Mouse (Mus musculus) forebrain, postnatal 0 days (tissue): ENCODE results near the gene Hvcn1. TPM values are rescaled to one million over a fixed set of nuclear protein-coding genes. Genes with fewer than 3 reads are reported as not detected.
"Not testable (repeated sequence)": the region's sequence is repeated elsewhere in the genome, so short reads cannot be mapped to it uniquely, and the experiment has no call there.

Source experiments
- ATAC-seq: fragments of 200-750 bp; cut with Nextera tagmentation; 2 replicates; pipeline ENCODE4 v1.8.0; 2017; ENCODE audit warnings: mild to moderate bottlenecking, moderate library complexity
- DNase-seq: peaks from one replicate; pipeline ENCODE4 v3.0.0-alpha.2; 2015
- H3K27ac ChIP-seq: fragments of 300-500 bp; sonication (generic); 2 replicates; pipeline ENCODE4 v1.5.1; 2014; ENCODE audit warnings: low read depth, mild to moderate bottlenecking, antibody characterized with exemption, low read length, moderate library complexity, mixed read lengths
- H3K27me3 ChIP-seq: fragments of 300-500 bp; sonication (generic); 2 replicates; pipeline ENCODE4 v1.6.1; 2014; ENCODE audit warnings: mild to moderate bottlenecking, low read length, mixed read lengths; ENCODE audit not compliant: insufficient read depth
- H3K36me3 ChIP-seq: fragments of 300-500 bp; sonication (generic); 2 replicates; pipeline ENCODE4 v1.6.1; 2014; ENCODE audit warnings: mild to moderate bottlenecking, moderate library complexity; ENCODE audit not compliant: insufficient read depth
- H3K4me1 ChIP-seq: fragments of 300-500 bp; sonication (generic); 2 replicates; pipeline ENCODE4 v1.6.1; 2014; ENCODE audit warnings: antibody characterized with exemption; ENCODE audit not compliant: insufficient read depth
- H3K4me2 ChIP-seq: fragments of 300-500 bp; sonication (generic); 2 replicates; pipeline ENCODE4 v1.6.1; 2014; ENCODE audit warnings: low read depth, mild to moderate bottlenecking, moderate library complexity
- H3K4me3 ChIP-seq: fragments of 300-500 bp; sonication (generic); 2 replicates; pipeline ENCODE4 v1.5.1; 2014; ENCODE audit warnings: low read depth, low read length, mixed read lengths
- H3K9ac ChIP-seq: fragments of 300-500 bp; sonication (generic); 2 replicates; pipeline ENCODE4 v1.6.1; 2014; ENCODE audit warnings: mild to moderate bottlenecking
- H3K9me3 ChIP-seq: fragments of 300-500 bp; sonication (generic); 2 replicates; pipeline ENCODE4 v1.6.1; 2016; ENCODE audit warnings: low read length
- CTCF ChIP-seq: sonication (generic); IDR thresholded peaks from 2 replicates; pipeline ENCODE4 v1.5.1; 2016; ENCODE audit warnings: antibody characterized with exemption, control low read depth, low read depth
- WGBS: fragments of 180-500 bp; shearing (Covaris S2); extraction: QIAGEN DNeasy Blood & Tissue Kit; methylation state at CpG from one replicate; pipeline ENCODE4 v1.1.7; 2014; 5-methylcytosine and 5-hydroxymethylcytosine counted together
- polyA plus RNA-seq: library from polyadenylated mRNA; unstranded; fragments of >200 nt; fragmentation: Nextera tagmentation; extraction: Ambion mirVana; gene quantifications from 2 replicates; pipeline ENCODE4 v1.2.1, GENCODE M21; 2015
- total RNA-seq: library from RNA; depleted of rRNA; stranded (reverse); fragments of >200 nt; gene quantifications from 2 replicates; pipeline ENCODE4 v1.2.3, GENCODE M21; 2014

Hvcn1 gene
- total and polyA plus RNA-seq, 2 experiments from 2014 or later = 1.2 to 3.0 TPM

DNA sequence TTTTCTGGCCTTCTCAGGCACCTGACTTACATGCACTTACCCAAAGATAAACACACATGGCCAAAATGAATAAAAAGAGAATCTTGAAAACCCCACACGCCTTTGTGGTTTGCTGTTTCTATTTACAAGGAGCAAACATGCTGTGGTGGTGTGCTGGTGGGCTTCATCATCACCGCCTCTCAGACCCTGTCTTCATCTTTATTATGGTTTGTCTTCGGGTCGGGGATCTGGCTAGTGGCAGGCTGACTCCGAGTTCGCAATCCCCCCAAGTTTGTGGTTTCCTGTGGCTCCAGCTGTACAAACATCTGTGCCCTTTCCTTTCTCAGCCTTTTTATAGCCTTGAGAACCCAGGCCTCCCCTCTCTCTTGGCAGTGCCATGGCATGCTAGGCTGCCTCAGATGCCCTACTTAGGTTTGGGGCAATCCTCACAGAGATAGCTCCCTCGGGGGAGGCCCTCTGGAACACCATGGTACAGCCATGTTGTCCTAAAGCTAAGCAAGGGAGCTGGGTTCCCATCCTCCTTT is 22.3 kb upstream of the Hvcn1 start:
- ATAC-seq (no peak), DNase-seq (no peak)
- no peaks in the 10 kb centered on the region for H3K4me1 ChIP-seq
- no peaks in the 10 kb centered on the region for H3K36me3 ChIP-seq
- H3K9me3 ChIP-seq = no peaks in the 10 kb centered on the region
- H3K27ac ChIP-seq = no peak overlapping the region
- H3K9ac ChIP-seq = no peak overlapping the region
- H3K4me3 ChIP-seq = no peak overlapping the region
- WGBS = 96% methylated on average over 7 of the region's 7 CpGs
- no peaks in the 10 kb centered on the region for H3K27me3 ChIP-seq
- no peak for TF ChIP-seq CTCF
- no peak overlapping the region for H3K4me2 ChIP-seq

DNA sequence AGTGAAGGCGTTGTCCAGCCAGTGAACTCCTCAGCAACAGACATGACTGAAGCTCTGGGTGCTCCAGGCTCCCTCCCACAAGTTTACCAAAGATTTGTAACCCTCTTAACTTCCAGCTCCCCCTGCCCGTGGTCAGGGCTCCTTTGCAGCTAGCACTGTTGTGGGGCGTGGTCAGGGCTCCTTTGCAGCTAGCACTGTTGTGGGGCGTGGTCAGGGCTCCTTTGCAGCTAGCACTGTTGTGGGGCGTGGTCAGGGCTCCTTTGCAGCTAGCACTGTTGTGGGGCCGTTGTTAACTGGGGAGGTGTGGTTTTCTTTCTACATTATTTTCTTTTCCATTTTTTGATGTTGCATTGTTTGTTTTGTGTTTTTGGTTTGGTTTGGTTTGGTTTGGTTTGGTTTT is 21.7 kb upstream of the Hvcn1 start:
- not testable (repeated sequence) for H3K4me1 ChIP-seq, H3K4me3 ChIP-seq, DNase-seq, H3K9me3 ChIP-seq, H3K27ac ChIP-seq, H3K4me2 ChIP-seq, H3K36me3 ChIP-seq, ATAC-seq, H3K9ac ChIP-seq, H3K27me3 ChIP-seq
- 90% methylated on average over 6 of the region's 6 CpGs for WGBS

DNA sequence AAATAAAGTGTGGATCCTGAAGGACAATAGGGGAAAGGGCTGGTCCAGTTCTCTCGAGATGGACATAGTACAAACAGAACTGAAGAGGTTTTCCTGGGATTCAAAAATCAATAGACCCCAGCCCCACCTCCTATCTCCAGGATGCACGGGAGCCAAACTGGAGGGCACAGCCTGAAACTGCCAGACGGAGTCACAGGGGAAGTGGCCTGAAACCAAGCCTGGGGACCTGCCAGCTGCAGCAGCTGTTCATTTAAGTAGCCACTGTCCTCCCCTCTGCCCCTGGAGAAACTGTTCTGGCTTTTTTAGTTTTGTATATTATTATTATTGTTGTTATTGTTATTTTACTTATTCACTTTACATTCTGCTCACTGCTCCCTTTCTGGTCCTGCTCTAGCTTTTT is 17.5 kb upstream of the Hvcn1 start:
- no peaks in the 10 kb centered on the region for H3K4me1 ChIP-seq
- TF ChIP-seq CTCF = no peak
- no peak overlapping the region for H3K27ac ChIP-seq
- H3K4me2 ChIP-seq = no peak overlapping the region
- H3K36me3 ChIP-seq = no peaks in the 10 kb centered on the region
- H3K27me3 ChIP-seq = no peaks in the 10 kb centered on the region
- H3K4me3 ChIP-seq = no peak overlapping the region
- H3K9ac ChIP-seq = no peak overlapping the region
- ATAC-seq (no peak), DNase-seq (no peak)
- no peaks in the 10 kb centered on the region for H3K9me3 ChIP-seq
- WGBS = 56% methylated on average over 3 of the region's 3 CpGs

DNA sequence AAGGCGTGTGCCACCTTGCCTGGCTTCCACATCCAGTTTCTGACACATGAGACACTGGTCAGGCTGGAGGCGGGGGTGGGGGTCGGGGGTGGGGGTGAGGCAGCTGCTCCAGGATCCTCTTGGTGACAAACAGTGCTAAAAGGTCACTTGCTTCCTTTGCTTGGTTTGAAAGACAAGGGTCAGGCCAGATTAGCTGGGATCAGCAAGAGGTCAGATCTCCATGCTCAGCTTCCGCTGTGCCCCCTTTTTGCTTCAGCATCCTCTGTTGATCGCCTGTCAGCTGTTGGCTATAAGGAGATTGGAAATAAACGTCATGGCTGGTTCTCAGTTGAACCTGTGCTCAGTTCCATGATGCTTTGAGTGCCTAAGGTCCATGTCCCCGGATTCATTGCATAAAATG is 16.1 kb upstream of the Hvcn1 start:
- Histone ChIP-seq H3K27me3 (no peaks in the 10 kb centered on the region), H3K4me1 (no peaks in the 10 kb centered on the region), H3K4me2 (no peak overlapping the region), H3K27ac (no peak overlapping the region), H3K9ac (no peak overlapping the region), H3K4me3 (no peak overlapping the region), H3K9me3 (no peaks in the 10 kb centered on the region), H3K36me3 (no peaks in the 10 kb centered on the region)
- no peak for TF ChIP-seq CTCF
- no peak for ATAC-seq
- 65% methylated on average over 7 of the region's 7 CpGs for WGBS
- no peak for DNase-seq

DNA sequence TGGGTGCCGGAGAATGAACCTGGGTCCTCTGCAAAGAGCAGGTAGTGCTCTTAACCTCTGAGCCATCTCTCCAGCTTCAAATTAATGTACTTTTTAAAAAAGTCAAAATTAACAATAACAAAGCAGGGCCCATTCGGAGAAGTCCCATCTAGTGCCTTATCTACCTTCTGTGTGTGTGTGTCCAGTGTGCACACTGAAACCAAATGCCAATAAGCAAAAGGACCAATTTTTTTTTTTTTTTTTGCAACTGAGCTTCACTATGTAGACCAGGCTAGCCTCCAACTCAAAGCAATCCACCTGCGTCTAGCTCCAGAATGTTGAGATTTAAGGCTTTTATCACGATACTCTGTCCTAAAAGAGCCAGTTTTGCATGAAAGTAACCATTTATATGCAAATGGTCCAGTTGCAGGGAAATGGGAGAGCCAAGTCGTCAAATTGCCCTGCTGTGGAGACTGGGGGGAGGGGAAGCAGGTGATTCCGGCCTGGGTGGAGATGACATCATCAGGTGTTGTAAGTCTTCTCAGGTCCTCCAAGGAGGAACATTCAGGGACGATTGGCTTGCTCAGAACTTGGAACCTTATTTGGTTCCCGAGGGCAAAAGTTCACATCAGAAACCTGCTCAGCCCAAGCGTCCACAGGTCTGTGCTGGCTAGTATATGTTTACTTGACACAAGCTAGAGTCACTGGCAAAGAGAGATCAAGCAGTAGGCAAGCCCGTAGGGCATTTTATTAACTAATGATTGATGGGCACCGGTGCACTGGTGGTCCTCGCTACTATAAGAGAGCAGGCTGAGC is 15.1 kb upstream of the Hvcn1 start:
- no peak overlapping the region for H3K4me2 ChIP-seq
- no peak for TF ChIP-seq CTCF
- WGBS = 69% methylated on average over 12 of the region's 12 CpGs
- H3K36me3 ChIP-seq = no peaks in the 10 kb centered on the region
- no peaks in the 10 kb centered on the region for H3K4me1 ChIP-seq
- no peaks in the 10 kb centered on the region for H3K9me3 ChIP-seq
- ATAC-seq (no peak), DNase-seq (no peak)
- H3K9ac ChIP-seq = no peak overlapping the region
- no peak overlapping the region for H3K27ac ChIP-seq
- H3K27me3 ChIP-seq = no peaks in the 10 kb centered on the region
- no peak overlapping the region for H3K4me3 ChIP-seq

DNA sequence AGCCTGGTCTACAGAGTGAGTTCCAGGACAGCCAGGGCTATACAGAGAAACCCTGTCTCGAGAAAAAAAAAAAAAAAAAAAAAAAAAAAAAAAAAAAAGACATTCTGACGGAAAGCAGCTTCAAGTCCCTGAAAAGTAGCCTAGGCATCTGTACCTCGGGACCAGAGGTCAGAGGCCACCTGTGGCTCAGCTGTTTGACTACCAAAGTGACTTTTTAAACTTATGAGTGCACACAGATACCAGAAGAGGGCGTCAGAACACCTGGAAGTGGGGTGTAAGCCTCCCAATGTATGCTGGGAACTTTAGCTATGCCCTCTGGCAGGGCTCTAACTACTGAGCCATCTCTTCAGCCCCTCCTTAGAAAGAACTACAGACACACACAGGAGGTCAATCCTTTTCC is 14.3 kb upstream of the Hvcn1 start:
- Histone ChIP-seq H3K9ac (no peak overlapping the region), H3K27me3 (no peaks in the 10 kb centered on the region), H3K36me3 (no peaks in the 10 kb centered on the region), H3K9me3 (no peaks in the 10 kb centered on the region), H3K4me1 (no peaks in the 10 kb centered on the region), H3K4me2 (no peak overlapping the region), H3K4me3 (no peak overlapping the region), H3K27ac (no peak overlapping the region)
- TF ChIP-seq CTCF = no peak
- no peak for DNase-seq
- 65% methylated on average over 3 of the region's 4 CpGs for WGBS
- no peak for ATAC-seq

DNA sequence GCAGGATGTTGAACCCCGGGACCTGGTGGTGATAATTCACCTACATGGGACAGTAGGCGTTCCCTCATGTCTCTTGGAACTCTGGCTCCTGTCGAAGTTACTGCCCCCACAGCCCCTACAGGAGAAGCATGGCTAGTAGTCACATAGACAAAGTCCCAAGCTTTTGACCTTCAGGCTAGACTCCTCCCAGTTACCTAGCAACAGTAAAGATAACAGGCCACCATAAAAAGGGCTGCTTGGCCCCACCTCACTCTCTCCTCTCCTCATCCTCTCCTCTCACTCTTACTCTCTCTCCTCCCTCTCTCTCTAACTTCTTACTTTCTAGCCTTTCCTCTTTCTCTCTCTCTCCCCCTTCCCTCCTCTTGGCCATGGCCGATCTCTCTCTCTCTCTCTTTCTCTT is 5.7 kb upstream of the Hvcn1 start:
- Histone ChIP-seq H3K9me3 (no peaks in the 10 kb centered on the region), H3K4me1 (no peaks in the 10 kb centered on the region), H3K27ac (no peak overlapping the region), H3K9ac (no peak overlapping the region), H3K36me3 (no peaks in the 10 kb centered on the region), H3K4me3 (no peak overlapping the region), H3K4me2 (no peak overlapping the region), H3K27me3 (no peaks in the 10 kb centered on the region)
- no peak for TF ChIP-seq CTCF
- WGBS = 92% methylated on average over 4 of the region's 4 CpGs
- ATAC-seq = no peak
- DNase-seq = no peak
